Comparison of ENCODE assay signal across 9 mouse cellular contexts in the genomic region with DNA sequence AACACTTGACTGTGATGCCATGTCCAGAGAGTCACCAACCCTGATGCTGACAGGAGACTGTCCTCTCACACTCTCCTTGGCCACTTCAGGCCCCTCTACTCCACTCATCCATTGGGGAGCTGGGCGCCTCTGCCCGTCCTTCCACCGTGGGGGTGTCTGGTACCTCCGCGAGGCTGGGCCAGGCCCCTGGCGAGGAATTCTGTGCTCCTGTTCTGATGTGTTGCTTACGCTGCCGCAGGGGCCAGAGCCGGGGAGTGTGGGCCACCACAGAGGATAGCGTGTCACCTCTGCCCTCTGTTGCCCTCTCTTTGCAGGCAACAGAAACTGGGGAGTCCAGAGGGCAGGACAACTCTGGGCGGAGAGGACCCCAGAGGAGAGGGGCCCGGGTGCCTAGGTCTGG. TPM values are rescaled to one million over a fixed set of nuclear protein-coding genes. Genes with fewer than 3 reads are reported as not detected.
DNase-seq lines count a peak whose midpoint lies in the region; ATAC-seq and TF ChIP-seq lines count a peak whose summit lies in the region.
"Had no signal": no experiment of that assay in that cellular context is flagged by ENCODE, and none has a peak within 500 bp of the region (broad histone marks: within the 10 kb centered on the region; RNA-seq: fewer than 3 reads in every experiment).

No protein-coding gene starts in this region.

- DNase-seq in heart, embryonic 10.5 days (ENCODE audit: low spot score), result no peak
- DNase-seq in heart, adult 2 months, result no peak
- DNase-seq in left cerebral cortex, adult 11 months (ENCODE audit: low spot score), result no peak
- no peak for DNase-seq in embryo, embryonic 10 days (ENCODE audit: low spot score)
- DNase-seq in thymus, postnatal 14 days, result no peak

- peak overlapping the region; percentile 62 for H3K4me2 ChIP-seq in hindbrain, embryonic 12.5 days (replicated peaks)
- peak overlapping the region; percentile 54; the same call in 1 of the 2 replicates for H3K4me2 ChIP-seq in liver, embryonic 16.5 days (ENCODE audit: low read depth, low read length)

- 30% methylated on average over 12 of the region's 12 CpGs for WGBS in heart, embryonic 10.5 days
- WGBS in heart, adult 2 months, result 38% methylated on average over 12 of the region's 12 CpGs
- WGBS in hindbrain, embryonic 12.5 days, result 46% methylated on average over 12 of the region's 12 CpGs
- WGBS in liver, embryonic 16.5 days (ENCODE audit: insufficient replicate concordance), result 51% methylated on average over 12 of the region's 12 CpGs

- no peak for TF ChIP-seq EP300 in heart, adult 2 months (IDR thresholded peaks at IDR 0.05; ENCODE audit: insufficient read depth, low read depth, low read length)
- TF ChIP-seq EP300 in ES-Bruce4 (IDR thresholded peaks at IDR 0.05; ENCODE audit: insufficient read depth, low read depth, low read length), result no peak

- H3K4me1 ChIP-seq in heart, embryonic 10.5 days, result peaks cover 22% of the 10 kb centered on the region
- H3K4me1 ChIP-seq in heart, adult 2 months (ENCODE audit: control insufficient read depth, insufficient read depth, low read length), result no peaks in the 10 kb centered on the region
- no peaks in the 10 kb centered on the region for H3K4me1 ChIP-seq in ES-Bruce4 (ENCODE audit: control insufficient read depth, insufficient read depth, low read length)
- peaks cover 15% of the 10 kb centered on the region for H3K4me1 ChIP-seq in hindbrain, embryonic 12.5 days
- peaks cover 9% of the 10 kb centered on the region for H3K4me1 ChIP-seq in liver, embryonic 16.5 days (ENCODE audit: control insufficient read depth, low read depth, low read length)

- TF ChIP-seq POLR2A in heart, adult 2 months (IDR thresholded peaks at IDR 0.05; ENCODE audit: insufficient read depth, low read depth, low read length), result no peak
- TF ChIP-seq POLR2A in ES-Bruce4 (IDR thresholded peaks at IDR 0.05; ENCODE audit: insufficient read depth, low read length), result no peak

- peaks cover 93% of the 10 kb centered on the region for H3K27me3 ChIP-seq in heart, embryonic 10.5 days (ENCODE audit: insufficient read depth, poor library complexity, severe bottlenecking)
- peaks cover 1% of the 10 kb centered on the region; the same call in 1 of the 2 replicates for H3K27me3 ChIP-seq in heart, adult 2 months (ENCODE audit: control insufficient read depth, insufficient read depth, low read length)
- H3K27me3 ChIP-seq in ES-Bruce4 (ENCODE audit: control insufficient read depth, insufficient read depth, low read length, poor library complexity, severe bottlenecking), result no peaks in the 10 kb centered on the region
- peaks cover 27% of the 10 kb centered on the region; the same call in 1 of the 2 replicates for H3K27me3 ChIP-seq in hindbrain, embryonic 12.5 days
- H3K27me3 ChIP-seq in liver, embryonic 16.5 days (ENCODE audit: control insufficient read depth, insufficient read depth, low read depth, low read length), result no peaks in the 10 kb centered on the region; the same call in 1 of the 2 replicates

- no peaks in the 10 kb centered on the region for H3K79me2 ChIP-seq in heart, adult 2 months (replicated peaks; ENCODE audit: control insufficient read depth, insufficient read depth, low read length)

- H3K9me3 ChIP-seq in heart, embryonic 10.5 days, result no peaks in the 10 kb centered on the region
- H3K9me3 ChIP-seq in ES-Bruce4 (replicated peaks; ENCODE audit: control insufficient read depth, insufficient read depth, low read length, poor library complexity, severe bottlenecking), result no peaks in the 10 kb centered on the region
- H3K9me3 ChIP-seq in hindbrain, embryonic 12.5 days (replicated peaks), result no peaks in the 10 kb centered on the region
- H3K9me3 ChIP-seq in liver, embryonic 16.5 days (replicated peaks; ENCODE audit: control insufficient read depth, low read length), result no peaks in the 10 kb centered on the region

- intact Hi-C loops in heart, adult 2 months (cut with DNase I), result no loop called here

- no peaks in the 10 kb centered on the region for H3K36me3 ChIP-seq in heart, embryonic 10.5 days
- H3K36me3 ChIP-seq in heart, adult 2 months (ENCODE audit: control insufficient read depth, insufficient read depth, low read length), result no peaks in the 10 kb centered on the region
- H3K36me3 ChIP-seq in ES-Bruce4 (ENCODE audit: control insufficient read depth, insufficient read depth, low read length, poor library complexity, severe bottlenecking), result no peaks in the 10 kb centered on the region
- H3K36me3 ChIP-seq in hindbrain, embryonic 12.5 days, result 0 out of 2 replicates have a peak, but pooled peaks cover 8% of the 10 kb centered on the region
- no peaks in the 10 kb centered on the region for H3K36me3 ChIP-seq in liver, embryonic 16.5 days (ENCODE audit: control insufficient read depth, insufficient read depth)

- peak overlapping the region; percentile 56; the same call in 1 of the 2 replicates for H3K27ac ChIP-seq in heart, embryonic 10.5 days
- H3K27ac ChIP-seq in heart, adult 2 months, result no peak overlapping the region
- no peak overlapping the region for H3K27ac ChIP-seq in ES-Bruce4 (ENCODE audit: insufficient read depth, low read length)
- no peak overlapping the region for H3K27ac ChIP-seq in hindbrain, embryonic 12.5 days
- no peak overlapping the region for H3K27ac ChIP-seq in liver, embryonic 16.5 days (ENCODE audit: low read length)

- ATAC-seq in hindbrain, embryonic 12.5 days (ENCODE audit: low FRiP score), result 0 out of 2 replicates have a peak, but pooled peaks have one; percentile 11
- no peak for ATAC-seq in liver, embryonic 16.5 days (ENCODE audit: low read depth)

- H3K9ac ChIP-seq in heart, adult 2 months (ENCODE audit: low read depth, low read length), result no peak overlapping the region
- H3K9ac ChIP-seq in ES-Bruce4 (ENCODE audit: low read depth, poor library complexity, severe bottlenecking), result peak overlapping the region; percentile 14; the same call in 1 of the 2 replicates
- H3K9ac ChIP-seq in hindbrain, embryonic 12.5 days, result no peak overlapping the region
- H3K9ac ChIP-seq in liver, embryonic 16.5 days (ENCODE audit: low read depth, low read length), result no peak overlapping the region

- peak overlapping the region; percentile 56 for H3K4me3 ChIP-seq in heart, embryonic 10.5 days
- no peak overlapping the region for H3K4me3 ChIP-seq in heart, adult 2 months
- H3K4me3 ChIP-seq in ES-Bruce4 (ENCODE audit: low read depth, low read length), result peak overlapping the region; percentile 53
- H3K4me3 ChIP-seq in hindbrain, embryonic 12.5 days, result peak overlapping the region; percentile 29; the same call in 1 of the 2 replicates
- H3K4me3 ChIP-seq in liver, embryonic 16.5 days (ENCODE audit: low read depth, low read length), result no peak overlapping the region; the same call in 1 of the 2 replicates

- TF ChIP-seq CTCF in heart, adult 2 months (IDR thresholded peaks at IDR 0.05), result no peak
- no peak for TF ChIP-seq CTCF in ES-Bruce4 (IDR thresholded peaks at IDR 0.05; ENCODE audit: low read depth, low read length)

RNA-seq across cellular contexts. Expression of gene Mpo, which starts 14.5 kb away (rescaled TPM):
- polyA plus RNA-seq in heart, embryonic 10.5 days (2016; fragmentation: Nextera tagmentation; extraction: Ambion mirVana), result 5.8 and 11.8 TPM in 2 replicates
- total RNA-seq in heart, adult 2 months (2021), result not detected
- polyA plus RNA-seq in heart, adult 2 months (2012; rRNA removed), result 0.10 TPM in 1 of 2 replicates, not detected in the other
- not detected in 2 replicates for polyA plus RNA-seq in ES-Bruce4 (2011; ENCODE audit: insufficient read depth, insufficient read length, low read depth, missing spikeins)
- 1.7 and 2.3 TPM in 2 replicates for polyA plus RNA-seq in hindbrain, embryonic 12.5 days (2016; fragmentation: Nextera tagmentation; extraction: Ambion mirVana)
- polyA plus RNA-seq in liver, embryonic 16.5 days (2015; fragmentation: Nextera tagmentation; extraction: Ambion mirVana), result 420 and 425 TPM in 2 replicates
- total RNA-seq: heart, adult 18-20 months had no signal

RNA-seq across cellular contexts. Expression of gene Tspoap1, which starts 18.6 kb away (rescaled TPM):
- 0.95 and 1.5 TPM in 2 replicates for polyA plus RNA-seq in heart, embryonic 10.5 days (2016; fragmentation: Nextera tagmentation; extraction: Ambion mirVana)
- total RNA-seq in heart, adult 2 months (2021), result not detected
- polyA plus RNA-seq in heart, adult 2 months (2012; rRNA removed), result 0.09 and 0.66 TPM in 2 replicates
- 3.2 and 5.1 TPM in 2 replicates for polyA plus RNA-seq in ES-Bruce4 (2011; ENCODE audit: insufficient read depth, insufficient read length, low read depth, missing spikeins)
- polyA plus RNA-seq in hindbrain, embryonic 12.5 days (2016; fragmentation: Nextera tagmentation; extraction: Ambion mirVana), result 30.5 and 32.7 TPM in 2 replicates
- polyA plus RNA-seq in liver, embryonic 16.5 days (2015; fragmentation: Nextera tagmentation; extraction: Ambion mirVana), result 1.7 and 2.7 TPM in 2 replicates

RNA-seq across cellular contexts. Expression of gene Supt4a, which starts 41.6 kb away (rescaled TPM):
- polyA plus RNA-seq in heart, embryonic 10.5 days (2016; fragmentation: Nextera tagmentation; extraction: Ambion mirVana), result 122 and 151 TPM in 2 replicates
- total RNA-seq in heart, adult 2 months (2021), result 10 to 100 TPM; 41.4 to 44.6 TPM
- 47.5 and 80.4 TPM in 2 replicates for polyA plus RNA-seq in heart, adult 2 months (2012; rRNA removed)
- 83.6 and 86.3 TPM in 2 replicates for polyA plus RNA-seq in ES-Bruce4 (2011; ENCODE audit: insufficient read depth, insufficient read length, low read depth, missing spikeins)
- 129 and 141 TPM in 2 replicates for polyA plus RNA-seq in hindbrain, embryonic 12.5 days (2016; fragmentation: Nextera tagmentation; extraction: Ambion mirVana)
- polyA plus RNA-seq in liver, embryonic 16.5 days (2015; fragmentation: Nextera tagmentation; extraction: Ambion mirVana), result 180 and 196 TPM in 2 replicates

RNA-seq across cellular contexts. Expression of gene Lpo, which starts 49.2 kb away (rescaled TPM):
- 0.04 TPM in 1 of 2 replicates, not detected in the other for polyA plus RNA-seq in heart, embryonic 10.5 days (2016; fragmentation: Nextera tagmentation; extraction: Ambion mirVana)
- not detected for total RNA-seq in heart, adult 2 months (2021)
- 0.04 TPM in 1 of 2 replicates, not detected in the other for polyA plus RNA-seq in heart, adult 2 months (2012; rRNA removed)
- polyA plus RNA-seq in ES-Bruce4 (2011; ENCODE audit: insufficient read depth, insufficient read length, low read depth, missing spikeins), result not detected in 2 replicates
- polyA plus RNA-seq in hindbrain, embryonic 12.5 days (2016; fragmentation: Nextera tagmentation; extraction: Ambion mirVana), result 0.53 and 0.79 TPM in 2 replicates
- not detected in 2 replicates for polyA plus RNA-seq in liver, embryonic 16.5 days (2015; fragmentation: Nextera tagmentation; extraction: Ambion mirVana)
- total RNA-seq: heart, adult 18-20 months had no signal

Comparison
In these comparisons a context has a peak if more than half of its experiments do, and no peak if none do; other contexts are left out.
1. H3K4me3 ChIP-seq: peak in heart, embryonic 10.5 days (single experiment), ES-Bruce4 (single experiment) and hindbrain, embryonic 12.5 days (single experiment); none in heart, adult 2 months (single experiment) and liver, embryonic 16.5 days (single experiment).
2. RNA of gene Mpo, which starts 14.5 kb away (polyA plus RNA-seq): 420 to 425 TPM in liver, embryonic 16.5 days; 5.8 to 11.8 TPM in heart, embryonic 10.5 days, 1.7 to 2.3 TPM in hindbrain, embryonic 12.5 days, 0.10 TPM in heart, adult 2 months and not detected in ES-Bruce4; every median in the first group is over 10 times any median in the second.